Mouse (Mus musculus) right cerebral cortex, postnatal 25 days (tissue): ENCODE data around the gene Nfya.
"Not testable (repeated sequence)": the region's sequence is repeated elsewhere in the genome, so short reads cannot be mapped to it uniquely, and the experiment has no call there.

Experiments
- DNase-seq: peaks from one replicate; pipeline ENCODE4 v3.0.0; 2022

Nfya gene

DNA sequence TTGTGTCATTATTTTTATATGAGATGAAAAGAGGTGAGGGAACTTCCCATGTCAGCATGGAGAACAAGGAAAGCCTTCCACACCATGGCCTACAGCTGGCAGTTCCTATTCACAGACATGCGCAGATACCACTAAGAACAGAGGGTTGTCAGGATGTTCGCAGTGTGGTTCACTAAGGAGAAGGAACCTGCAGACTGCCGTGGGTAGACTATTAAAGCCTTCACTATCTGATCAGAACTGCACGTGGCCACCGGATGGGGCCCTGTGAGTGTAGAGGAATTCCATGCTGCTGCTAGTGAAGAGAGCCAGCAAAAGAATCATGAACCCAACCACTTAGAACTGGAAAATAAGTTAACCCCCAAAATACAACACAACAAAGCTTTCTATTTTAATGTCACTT, 20.3 kb downstream of the Nfya start:
- DNase-seq: no peak

DNA sequence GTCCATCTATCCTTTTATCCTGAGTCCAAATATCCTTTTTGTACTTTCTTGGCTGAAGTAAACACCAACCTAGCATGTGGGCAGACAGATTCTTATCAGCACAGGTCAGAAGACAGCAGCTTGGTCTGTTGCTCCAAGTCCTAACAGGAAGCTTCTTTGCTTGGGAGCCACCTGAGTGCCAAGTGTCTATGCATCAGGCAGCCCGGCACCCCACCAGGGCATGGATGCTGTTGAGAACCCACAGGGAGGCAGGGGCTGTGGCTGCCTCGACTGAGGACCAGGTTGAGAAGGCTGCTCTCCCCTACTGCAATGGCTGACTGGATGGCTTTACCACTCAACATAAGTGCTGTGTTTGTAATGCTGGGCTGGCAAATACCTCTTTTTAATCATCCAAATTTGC, 21.0 kb downstream of the Nfya start:
- DNase-seq: no peak

DNA sequence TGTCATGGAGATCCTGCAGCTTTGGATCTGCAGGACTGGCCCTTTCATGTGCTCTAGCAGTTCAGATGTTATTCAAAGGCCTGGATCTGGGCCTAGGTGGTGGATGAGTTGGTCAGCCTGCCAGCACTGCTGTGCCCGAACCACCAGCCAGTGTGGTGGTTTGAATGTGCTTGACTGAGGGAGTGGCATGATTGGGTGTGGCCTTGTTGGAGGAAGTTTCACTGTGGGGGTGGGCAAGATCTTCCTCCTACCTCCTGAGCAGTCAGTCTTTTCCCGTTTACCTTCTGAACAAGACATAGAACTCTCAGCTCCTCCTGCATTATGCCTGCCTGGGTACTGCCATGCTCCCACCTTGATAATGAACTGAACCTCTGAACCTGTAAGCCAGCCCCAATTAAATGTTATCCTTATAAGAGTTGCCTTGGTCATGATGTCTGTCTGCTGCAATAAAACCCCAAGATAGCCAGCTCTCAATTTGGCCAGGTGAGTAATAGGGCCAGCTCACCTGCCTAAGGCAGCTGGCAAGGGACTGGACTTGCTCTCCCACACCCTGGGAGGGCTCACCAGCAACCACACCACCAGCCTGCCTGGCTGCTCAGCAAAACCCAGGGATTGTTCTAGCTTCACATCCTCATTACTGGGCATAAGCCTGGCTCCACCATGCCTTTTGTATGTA, 23.8 kb downstream of the Nfya start:
- no peak for DNase-seq

DNA sequence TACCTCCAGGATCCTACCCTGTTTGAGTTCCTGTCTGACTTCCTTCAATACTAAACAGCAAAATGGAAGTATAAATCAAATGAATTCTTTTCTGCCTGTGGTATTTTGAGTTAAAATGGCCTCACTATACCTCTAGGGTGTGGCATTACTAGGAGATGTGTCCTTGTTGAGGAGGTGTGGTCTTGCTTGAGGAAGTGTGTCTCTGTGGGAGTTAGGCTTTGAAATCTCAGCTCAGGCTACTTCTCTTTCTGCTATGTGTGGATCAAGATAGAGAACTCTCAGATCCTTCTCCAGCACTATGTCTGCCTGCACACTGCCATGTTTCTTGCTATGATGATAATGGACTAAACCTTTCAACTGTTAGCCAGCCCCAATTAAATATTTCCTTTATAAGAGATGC, 30.7 kb downstream of the Nfya start:
- DNase-seq: no peak

DNA sequence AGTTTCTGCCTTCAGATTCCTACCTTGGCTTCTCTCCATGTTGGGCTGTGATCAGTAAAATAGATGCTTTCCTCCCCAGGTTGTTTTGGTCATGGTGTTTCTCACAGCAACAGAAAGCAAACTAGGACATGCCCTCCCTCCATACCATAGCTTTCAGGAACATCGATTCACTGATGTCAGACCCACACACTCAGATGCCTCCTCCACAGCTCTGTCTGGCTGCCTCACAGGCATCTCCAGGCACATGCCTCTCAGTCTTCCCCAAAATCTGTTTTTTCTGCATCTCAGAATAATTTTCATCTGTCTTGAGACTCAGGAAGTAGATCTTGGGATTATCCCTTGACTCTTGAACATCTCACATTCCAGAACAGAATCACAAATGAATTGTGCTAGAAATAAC, 33.6 kb downstream of the Nfya start:
- DNase-seq: no peak

DNA sequence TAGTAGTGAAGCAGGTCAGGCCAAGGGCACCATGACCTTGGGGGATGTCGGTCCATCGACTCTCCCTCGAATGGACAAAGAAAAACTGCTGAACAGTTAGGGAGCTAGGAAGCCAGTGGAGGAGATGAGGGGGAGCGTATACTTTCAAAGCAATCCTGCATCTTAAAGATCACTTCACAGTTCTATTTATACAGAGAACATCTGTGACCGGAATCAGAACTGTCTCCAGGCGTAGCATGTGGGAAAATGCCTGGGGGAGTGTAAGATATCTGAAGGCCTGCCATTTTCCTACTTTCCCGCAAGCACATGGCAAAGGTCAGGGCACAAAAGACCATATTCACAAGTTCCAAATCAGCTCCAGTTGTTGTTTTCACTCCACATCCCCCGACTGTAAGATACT, 36.7 kb downstream of the Nfya start:
- DNase-seq: peak; percentile 42

DNA sequence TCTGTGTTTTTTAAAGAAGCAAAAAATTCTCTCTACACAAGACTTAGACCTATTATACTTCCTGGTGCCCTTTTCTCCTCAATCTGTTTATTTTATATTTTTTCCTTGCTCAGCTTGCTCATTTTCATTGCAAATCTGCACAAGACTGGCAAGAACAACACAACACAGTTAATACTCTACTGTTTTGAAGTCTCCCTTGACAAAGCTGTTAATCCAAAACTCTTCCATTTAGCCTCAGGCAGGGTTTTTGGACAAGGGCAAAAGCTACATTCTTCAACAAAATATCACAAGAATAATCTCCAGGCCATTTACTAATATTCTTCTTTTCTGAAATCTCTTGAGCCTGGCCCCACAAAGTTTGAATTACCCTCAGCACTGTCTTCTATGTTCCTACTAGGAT, 38.1 kb downstream of the Nfya start:
- no peak for DNase-seq

DNA sequence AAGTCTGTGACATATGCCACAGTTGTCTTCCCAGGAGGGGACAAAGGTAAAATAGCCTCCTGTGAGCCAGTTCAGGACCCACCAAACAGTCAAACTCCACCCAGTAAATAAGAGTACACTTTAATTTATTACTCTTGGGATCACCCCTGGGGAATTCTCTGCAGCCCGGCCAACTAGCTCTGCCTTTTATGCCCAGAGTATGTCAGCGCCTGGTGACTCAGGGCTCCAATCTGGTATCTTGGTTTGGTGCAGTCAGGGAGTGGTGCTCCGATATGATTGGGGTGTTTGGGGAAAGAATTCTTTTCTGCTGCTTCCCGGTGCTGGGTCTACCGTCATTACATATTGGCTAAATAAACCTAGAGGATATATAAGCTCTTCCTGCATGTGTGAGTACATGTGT, 42.9 kb downstream of the Nfya start:
- no peak for DNase-seq

DNA sequence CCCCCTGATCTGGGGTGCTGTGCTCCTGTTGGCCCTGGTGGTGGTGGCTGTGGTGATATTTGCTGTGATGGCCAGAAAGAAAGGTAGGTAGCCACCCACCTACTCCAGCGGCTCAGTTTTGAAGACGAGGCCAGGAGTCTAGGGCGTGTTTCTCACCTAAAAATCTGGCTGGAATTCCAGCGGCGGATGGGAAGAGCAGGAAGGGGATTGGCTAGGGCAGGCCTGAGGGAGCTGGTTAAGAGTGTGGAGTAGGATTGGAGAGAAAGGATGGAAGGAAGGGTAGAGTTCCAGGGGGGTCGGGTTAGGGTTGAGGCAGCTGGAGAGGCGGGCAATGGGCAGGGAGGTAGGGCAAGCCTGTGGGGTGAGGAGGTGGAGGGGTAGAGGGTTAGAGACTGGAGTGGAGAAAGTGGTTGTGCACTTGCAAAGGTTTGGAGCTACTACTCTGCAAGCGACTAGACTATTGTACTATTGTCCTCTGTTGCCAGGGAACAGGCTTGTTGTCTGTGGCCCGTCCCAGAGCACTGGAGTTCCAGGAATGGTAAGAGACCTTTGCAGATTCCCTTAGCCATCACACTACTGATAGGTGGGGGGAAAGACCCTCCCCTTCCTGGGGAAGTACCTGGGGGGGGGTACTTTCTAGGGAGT, 44.1 kb downstream of the Nfya start:
- no peak for DNase-seq

DNA sequence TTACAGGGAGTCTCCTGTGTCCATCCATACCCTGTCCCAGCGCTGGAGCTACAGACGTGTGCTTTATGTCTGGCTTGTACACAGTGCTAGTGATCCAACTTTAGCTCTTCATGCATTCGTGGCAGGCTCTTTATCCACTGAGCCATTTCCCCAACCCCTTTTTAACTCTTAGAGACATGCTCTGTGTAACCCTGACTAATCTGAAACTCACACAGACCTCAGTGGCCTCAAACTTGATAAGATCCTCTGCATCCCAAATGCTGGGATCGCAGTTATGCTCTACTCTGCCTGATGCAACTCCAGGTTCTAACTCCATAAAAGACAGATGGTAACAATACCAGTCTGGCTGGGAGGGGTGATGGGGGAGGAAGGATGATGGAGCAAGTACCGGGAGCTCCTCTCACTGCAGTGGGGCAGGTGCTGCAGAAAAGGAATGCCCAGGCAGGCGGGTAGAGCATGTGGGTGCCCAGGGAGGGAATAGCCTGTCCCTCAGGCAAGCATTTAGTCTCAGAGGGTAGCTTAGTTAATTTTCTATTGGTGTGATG, 46.2 kb downstream of the Nfya start:
- no peak for DNase-seq

DNA sequence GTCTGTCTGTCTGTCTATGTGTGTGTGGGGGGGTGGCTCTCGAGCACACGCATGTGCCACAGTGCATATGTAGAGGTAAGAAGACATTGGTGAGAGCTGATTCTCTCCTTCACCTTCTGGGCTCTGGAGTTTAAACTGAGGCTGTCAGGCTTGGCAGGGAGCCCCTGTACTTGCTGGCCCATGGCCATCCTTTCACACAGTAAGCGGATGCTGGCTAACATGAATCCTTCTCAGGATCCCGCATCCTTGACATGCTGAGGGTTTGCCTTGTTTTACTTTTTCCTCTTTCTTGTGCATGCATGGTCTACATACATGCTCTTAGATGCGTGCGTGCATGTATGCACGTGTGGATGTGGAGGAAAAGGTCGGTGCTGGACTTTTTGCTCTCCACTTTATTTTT, 46.7 kb downstream of the Nfya start:
- peak; percentile 43 for DNase-seq

DNA sequence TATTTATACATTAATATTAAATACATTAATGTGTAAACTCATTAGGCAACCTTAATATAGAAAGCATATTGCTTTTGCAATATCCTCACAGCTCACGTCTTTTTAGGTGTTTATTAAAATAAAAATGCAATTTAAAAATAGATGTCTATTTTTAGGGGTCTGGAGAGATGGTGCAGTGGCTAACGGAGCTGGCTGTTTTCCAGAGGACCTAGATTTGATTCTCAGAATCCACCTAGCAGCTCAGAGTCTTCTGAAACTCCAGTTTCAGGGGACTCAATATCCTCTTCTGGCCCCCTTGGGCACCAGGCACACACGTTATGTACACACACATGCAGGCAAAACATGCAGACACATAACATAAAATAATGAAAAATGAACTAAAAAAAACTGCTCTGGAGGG, 47.4 kb downstream of the Nfya start:
- no peak for DNase-seq

DNA sequence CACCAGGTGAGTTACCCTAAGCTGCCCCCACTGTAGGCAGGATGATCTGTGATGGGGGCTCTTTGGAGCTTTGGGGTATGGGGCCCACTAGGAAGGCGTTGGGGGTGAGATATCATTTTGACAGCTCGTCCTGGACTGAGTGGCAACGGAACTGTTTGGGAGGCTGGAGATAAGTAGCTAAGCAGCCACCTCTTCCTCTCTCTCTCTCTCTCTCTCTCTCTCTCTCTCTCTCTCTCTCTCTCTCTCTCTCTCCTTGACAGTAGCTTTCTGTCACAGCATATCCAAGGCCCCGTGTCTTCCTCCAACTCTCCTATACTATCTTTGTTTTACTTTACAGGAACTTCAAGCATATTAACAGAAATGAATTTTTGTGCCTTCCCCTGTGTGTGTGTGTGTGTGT, 49.2 kb downstream of the Nfya start:
- no peak for DNase-seq

DNA sequence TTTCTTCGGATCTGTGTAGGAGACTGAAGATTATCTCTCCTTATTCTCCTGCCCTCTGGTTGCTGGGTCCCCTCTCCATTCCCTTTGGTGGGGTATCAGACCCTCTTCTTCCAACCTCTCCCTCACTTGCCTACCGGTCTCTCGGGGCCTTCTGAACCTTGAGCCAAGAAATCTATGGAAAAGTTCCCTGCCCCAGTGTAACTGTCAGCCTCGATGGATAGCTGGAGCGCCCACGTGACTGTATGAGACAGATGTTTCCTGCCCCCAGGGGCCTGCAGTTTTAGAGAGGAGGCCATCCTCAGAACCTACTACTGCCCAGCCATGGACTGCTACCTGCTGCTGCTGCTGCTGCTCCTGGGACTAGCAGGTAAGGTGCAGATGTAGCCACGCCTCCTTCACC, 50.1 kb downstream of the Nfya start, which contains the start of gene Treml1:
Treml1 (plus strand) TSS at position 301 of the 400 bp plus-strand sequence.
- DNase-seq: no peak

DNA sequence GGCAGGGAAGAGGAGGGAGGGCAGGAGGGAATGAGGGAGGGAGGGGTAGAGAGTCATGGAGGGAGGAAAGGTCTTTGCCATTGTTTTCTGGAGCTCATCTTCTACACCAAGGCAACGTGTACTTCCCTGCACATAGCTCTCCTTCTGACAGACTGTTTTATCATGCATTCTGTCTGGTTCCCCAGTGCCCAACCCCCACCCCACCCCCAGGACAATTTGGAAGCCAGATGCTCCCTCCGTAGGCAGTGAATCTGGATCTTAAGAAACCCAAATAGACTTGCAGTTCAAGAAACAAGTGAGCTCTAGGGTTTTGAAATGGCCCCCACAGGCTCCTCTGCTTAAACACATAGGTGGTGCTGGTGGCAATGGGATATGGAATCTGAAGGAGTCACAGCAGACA, 51.8 kb downstream of the Nfya start:
- DNase-seq: no peak

DNA sequence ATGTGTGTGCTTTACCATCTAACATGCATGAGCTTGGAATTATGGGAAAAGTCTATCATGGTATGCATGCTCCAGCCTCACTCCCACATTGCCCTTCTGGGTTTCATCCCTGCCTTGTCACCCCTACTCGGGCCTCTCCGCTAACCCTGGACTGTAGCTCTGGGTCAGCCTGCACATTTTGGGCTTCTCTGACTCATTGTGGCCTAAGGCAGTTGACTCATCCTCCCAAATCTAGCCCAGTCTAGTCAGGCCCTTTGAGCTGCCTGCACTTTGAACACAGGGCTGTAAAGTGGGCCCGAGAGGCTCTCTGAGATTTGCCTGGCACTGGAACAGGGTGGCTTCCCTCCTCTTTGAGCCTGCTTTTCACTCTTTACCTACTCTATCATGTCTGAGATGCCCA, 53.9 kb downstream of the Nfya start:
- DNase-seq: no peak

DNA sequence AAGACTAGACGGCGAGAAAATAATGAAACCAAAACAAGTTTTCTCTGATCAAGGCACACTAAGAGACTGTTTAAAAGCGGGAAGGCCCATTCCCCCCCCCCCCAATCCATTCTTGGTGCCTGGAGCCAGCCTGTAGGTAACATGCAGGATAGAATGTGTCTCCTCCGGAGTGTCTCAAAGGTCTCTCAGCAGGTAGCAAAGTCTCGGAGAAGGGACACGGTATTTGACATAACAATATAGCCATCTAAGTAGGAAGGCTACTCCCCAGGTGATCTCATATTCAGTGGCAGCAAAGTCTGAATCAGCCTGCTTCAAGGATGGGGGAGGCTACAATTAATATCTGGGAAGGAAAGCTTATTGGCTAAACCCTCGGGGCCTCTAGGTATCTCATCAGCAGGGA, 56.7 kb downstream of the Nfya start:
- not testable (repeated sequence) for DNase-seq

DNA sequence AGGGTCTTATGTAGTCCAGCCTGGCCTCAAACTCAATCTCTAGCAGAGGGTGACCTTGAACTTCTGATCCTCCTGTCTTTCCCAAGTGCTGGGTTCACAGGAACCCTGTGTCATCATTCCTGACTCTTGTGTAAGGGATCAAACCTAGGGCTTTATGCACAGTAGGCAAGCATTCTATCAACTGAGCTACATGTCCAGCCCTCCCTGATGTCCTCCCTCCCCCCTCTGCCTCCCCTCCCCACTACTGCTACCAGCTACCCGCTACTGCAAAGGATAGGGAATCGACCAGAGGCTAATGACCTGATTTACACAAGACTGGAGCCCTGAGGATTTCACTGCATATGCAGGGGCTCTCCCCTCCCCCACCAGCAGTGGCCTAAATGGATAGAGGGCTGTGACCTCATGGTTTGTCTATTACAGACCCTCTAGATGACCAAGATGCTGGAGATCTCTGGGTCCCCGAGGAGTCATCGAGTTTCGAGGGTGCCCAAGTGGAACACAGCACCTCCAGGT, 59.0 kb downstream of the Nfya start:
- no peak for DNase-seq

DNA sequence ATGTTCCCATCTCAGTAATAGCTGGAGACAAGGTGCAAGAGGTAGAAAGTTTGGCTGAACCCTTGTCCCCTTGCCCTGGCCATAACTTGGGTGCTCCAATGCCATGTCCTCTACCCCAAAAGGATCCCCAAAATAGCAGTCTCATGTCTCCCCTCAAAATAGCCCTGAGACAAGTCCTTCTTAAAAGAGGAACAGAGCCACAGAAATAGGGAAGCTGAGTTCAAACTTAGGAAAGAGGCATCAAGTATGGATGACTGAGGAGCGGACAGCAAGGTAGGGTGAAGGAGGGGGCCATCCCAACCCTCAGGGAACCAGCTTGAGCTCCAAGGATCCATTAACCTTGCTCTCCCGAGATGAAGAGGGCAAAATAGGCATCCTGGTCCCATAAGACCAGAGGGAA, 62.4 kb downstream of the Nfya start:
- no peak for DNase-seq

DNA sequence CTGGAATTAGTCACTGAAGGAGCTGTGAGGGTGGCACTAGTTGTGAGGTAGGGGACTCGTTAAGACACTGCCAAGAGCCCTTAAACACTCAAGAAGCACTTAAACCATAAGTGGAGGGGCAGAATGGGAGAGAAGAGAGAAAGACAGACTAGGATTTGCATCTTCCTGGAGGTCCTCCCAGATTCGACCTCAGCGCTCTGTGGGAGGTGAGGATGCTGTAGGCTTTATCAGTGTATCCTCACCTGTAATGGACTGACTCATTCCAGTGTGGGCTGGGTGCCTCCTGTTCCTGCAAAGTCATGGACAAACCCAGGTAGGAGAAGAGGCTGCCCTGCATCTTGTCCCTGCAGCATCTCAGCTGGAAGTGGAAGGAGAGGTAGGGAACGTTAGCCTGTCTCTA, 62.9 kb downstream of the Nfya start:
- peak; percentile 47 for DNase-seq

DNA sequence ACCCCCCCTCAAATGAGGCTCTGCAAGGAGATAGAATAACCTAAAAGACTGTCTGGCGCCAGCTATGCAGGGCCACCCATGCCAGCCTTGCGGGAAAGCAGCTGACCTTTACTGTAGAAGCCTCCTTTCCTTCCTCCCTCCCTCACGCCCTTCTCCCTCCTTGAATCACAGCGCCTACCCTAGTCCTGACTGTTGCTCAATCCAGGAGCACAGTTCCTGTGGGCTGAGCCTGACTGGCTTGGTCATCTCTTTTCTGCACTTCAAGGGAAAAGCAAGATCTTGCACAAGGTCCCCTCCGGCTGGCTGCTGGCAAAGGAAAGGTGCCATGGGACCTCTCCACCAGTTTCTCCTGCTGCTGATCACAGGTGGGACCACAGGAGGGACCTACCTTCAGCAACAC, 63.5 kb downstream of the Nfya start, which contains the start of gene Trem2:
Trem2 (plus strand) TSS at position 171 of the 400 bp plus-strand sequence.
- DNase-seq: no peak

DNA sequence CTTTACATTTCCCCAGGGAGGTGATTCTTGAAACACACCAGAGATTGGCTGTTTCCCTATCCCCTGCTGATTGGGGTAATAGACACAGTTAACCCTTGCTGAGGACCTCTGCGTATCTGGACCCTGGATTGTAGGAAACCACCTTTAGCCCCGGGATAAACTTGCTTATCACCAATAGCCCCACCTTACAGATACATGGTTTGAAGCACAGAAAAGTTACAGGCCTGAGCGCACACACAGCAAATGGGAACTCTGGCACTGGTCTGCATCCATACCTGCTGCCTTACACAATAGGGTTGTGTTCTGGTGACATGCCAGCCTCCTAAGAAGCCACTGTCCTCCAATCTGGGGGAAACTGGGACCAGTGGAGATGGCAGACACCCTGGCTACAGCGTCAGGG, 63.9 kb downstream of the Nfya start:
- no peak for DNase-seq

DNA sequence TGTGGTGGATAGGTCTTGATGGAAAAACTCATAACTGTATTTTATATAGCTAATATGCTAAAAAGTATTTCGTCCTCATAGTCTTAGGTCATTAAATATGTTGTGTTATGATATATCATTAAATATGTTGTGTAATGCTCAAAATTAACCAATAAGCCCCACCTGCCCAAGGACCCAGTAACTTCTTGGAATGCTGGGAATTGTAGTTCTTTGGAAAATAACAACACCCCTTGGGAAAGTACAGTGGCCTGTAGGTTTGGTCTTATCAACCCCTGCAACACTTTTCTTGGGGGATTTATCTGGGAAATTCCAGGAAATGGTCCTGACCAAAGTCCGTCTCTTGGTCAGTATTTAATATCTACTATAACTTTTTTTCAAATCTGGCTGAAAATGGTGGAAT, 66.6 kb downstream of the Nfya start:
- DNase-seq: no peak

DNA sequence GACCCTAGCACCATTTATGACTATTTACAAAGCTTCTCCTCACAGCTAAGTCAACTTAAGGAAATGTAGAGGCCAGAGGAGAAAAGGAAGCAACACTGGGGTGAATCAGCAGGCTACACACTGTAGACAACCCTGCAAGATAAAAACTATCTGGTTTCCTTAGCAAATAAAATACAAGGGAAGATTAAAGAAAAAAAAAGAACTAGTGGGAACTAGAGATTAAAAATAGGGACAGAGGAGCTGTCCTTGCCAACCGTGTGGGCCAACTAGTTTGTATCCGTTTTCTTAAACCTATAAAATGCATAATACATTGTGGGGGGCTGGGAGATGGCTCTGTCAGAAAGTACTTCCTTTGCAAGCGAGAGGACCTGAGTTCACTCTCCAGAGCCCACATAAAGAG, 67.8 kb downstream of the Nfya start:
- DNase-seq: no peak

DNA sequence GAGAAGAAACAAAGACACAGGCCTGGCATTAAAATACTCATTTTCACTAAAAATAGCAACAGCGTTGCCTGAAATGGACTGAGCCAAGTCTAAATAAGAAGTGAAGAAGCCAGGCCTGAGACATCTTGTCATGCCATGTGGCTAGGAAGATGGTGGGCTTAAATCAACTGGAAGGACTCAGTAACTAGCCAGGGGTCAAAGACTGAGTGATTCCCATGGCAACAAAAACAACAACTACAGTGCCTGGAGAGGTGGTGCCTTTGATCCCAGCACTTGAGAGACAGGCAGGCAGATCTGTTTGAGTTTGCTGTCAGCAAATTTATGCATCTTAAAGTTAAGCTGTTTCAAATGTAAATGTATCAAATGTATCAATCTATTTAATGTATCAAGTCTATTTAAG, 69.4 kb downstream of the Nfya start:
- DNase-seq: no peak
